Mouse (Mus musculus): Measurements from ENCODE around the gene Gm49405. TPM values are rescaled to one million over a fixed set of nuclear protein-coding genes. Genes with fewer than 3 reads are reported as not detected.
"Not testable (repeated sequence)": the region's sequence is repeated elsewhere in the genome, so short reads cannot be mapped to it uniquely, and the experiment has no call there.

The Gm49405 gene
- polyA plus RNA-seq, 1 experiment from 2014 or later = 1.8 TPM

- DNase-seq (ENCODE audit: low spot score); H3K4me3 ChIP-seq (ENCODE audit: low read depth, low read length); H3K9me3 ChIP-seq (ENCODE audit: control insufficient read depth, low read length); H3K27me3 ChIP-seq (ENCODE audit: control insufficient read depth, insufficient read depth, low read length); H3K9ac ChIP-seq (ENCODE audit: low read length); ATAC-seq (ENCODE audit: insufficient read depth, low FRiP score, low TSS enrichment); H3K27ac ChIP-seq (ENCODE audit: low read depth, low read length); H3K4me2 ChIP-seq (ENCODE audit: low read depth); H3K4me1 ChIP-seq (ENCODE audit: control insufficient read depth, insufficient read depth, low read length); H3K36me3 ChIP-seq (ENCODE audit: control insufficient read depth, insufficient read depth, low read length): not testable (repeated sequence)
- WGBS = 89% methylated on average over 5 of the region's 5 CpGs
Observed at GRCm38 (mm10) chr19:4044109-4044508, 43.7 kb downstream of the Gm49405 start.

- DNase-seq (ENCODE audit: low spot score) (peak; percentile 50), ATAC-seq (ENCODE audit: insufficient read depth, low FRiP score, low TSS enrichment) (no peak)
- Histone ChIP-seq H3K36me3 (ENCODE audit: control insufficient read depth, insufficient read depth, low read length) (no peaks in the 10 kb centered on the region), H3K9ac (ENCODE audit: low read length) (no peak within 1 kb of the TSS), H3K4me3 (ENCODE audit: low read depth, low read length) (no peak within 1 kb of the TSS), H3K4me1 (ENCODE audit: control insufficient read depth, insufficient read depth, low read length) (no peaks in the 10 kb centered on the region), H3K4me2 (ENCODE audit: low read depth) (no peak within 1 kb of the TSS), H3K27me3 (ENCODE audit: control insufficient read depth, insufficient read depth, low read length) (no peaks in the 10 kb centered on the region), H3K27ac (ENCODE audit: low read depth, low read length) (no peak within 1 kb of the TSS), H3K9me3 (ENCODE audit: control insufficient read depth, low read length) (no peaks in the 10 kb centered on the region)
- WGBS = 62% methylated on average over 16 of the region's 16 CpGs
Observed at GRCm38 (mm10) chr19:4045966-4046865, 45.8 kb downstream of the Gm49405 start, which contains the start of gene Gstp2. TSS of gene Gstp2 (minus strand) at chr19:4046023.

- Histone ChIP-seq H3K27me3 (ENCODE audit: control insufficient read depth, insufficient read depth, low read length) (no peaks in the 10 kb centered on the region), H3K4me3 (ENCODE audit: low read depth, low read length) (no peak overlapping the region), H3K4me2 (ENCODE audit: low read depth) (no peak overlapping the region), H3K9me3 (ENCODE audit: control insufficient read depth, low read length) (no peaks in the 10 kb centered on the region), H3K9ac (ENCODE audit: low read length) (no peak overlapping the region), H3K36me3 (ENCODE audit: control insufficient read depth, insufficient read depth, low read length) (no peaks in the 10 kb centered on the region), H3K27ac (ENCODE audit: low read depth, low read length) (no peak overlapping the region), H3K4me1 (ENCODE audit: control insufficient read depth, insufficient read depth, low read length) (no peaks in the 10 kb centered on the region)
- DNase-seq (ENCODE audit: low spot score) (no peak), ATAC-seq (ENCODE audit: insufficient read depth, low FRiP score, low TSS enrichment) (no peak)
- 85% methylated on average over 8 of the region's 8 CpGs for WGBS
Observed at GRCm38 (mm10) chr19:4046866-4047254, 46.4 kb downstream of the Gm49405 start.

GRCm38 (mm10) chr19:4047859-4048258 is 47.4 kb downstream of the Gm49405 start:
- WGBS = 17% methylated on average over 4 of the region's 4 CpGs
- peak; percentile 81 for DNase-seq (ENCODE audit: low spot score)
- no peak for ATAC-seq (ENCODE audit: insufficient read depth, low FRiP score, low TSS enrichment)

GRCm38 (mm10) chr19:4049069-4049468 is 48.6 kb downstream of the Gm49405 start:
- not testable (repeated sequence) for ATAC-seq (ENCODE audit: insufficient read depth, low FRiP score, low TSS enrichment); H3K4me1 ChIP-seq (ENCODE audit: control insufficient read depth, insufficient read depth, low read length); H3K4me2 ChIP-seq (ENCODE audit: low read depth); H3K36me3 ChIP-seq (ENCODE audit: control insufficient read depth, insufficient read depth, low read length); H3K27ac ChIP-seq (ENCODE audit: low read depth, low read length); H3K4me3 ChIP-seq (ENCODE audit: low read depth, low read length); H3K9me3 ChIP-seq (ENCODE audit: control insufficient read depth, low read length); DNase-seq (ENCODE audit: low spot score); H3K9ac ChIP-seq (ENCODE audit: low read length); H3K27me3 ChIP-seq (ENCODE audit: control insufficient read depth, insufficient read depth, low read length)
- 80% methylated on average over 5 of the region's 5 CpGs for WGBS

More at GRCm38 (mm10) chr19:4047859-4048258, 47.4 kb downstream of the Gm49405 start:
- Histone ChIP-seq H3K4me2 (ENCODE audit: low read depth) (no peak overlapping the region), H3K9me3 (ENCODE audit: control insufficient read depth, low read length) (no peaks in the 10 kb centered on the region), H3K4me3 (ENCODE audit: low read depth, low read length) (no peak overlapping the region), H3K27ac (ENCODE audit: low read depth, low read length) (no peak overlapping the region), H3K36me3 (ENCODE audit: control insufficient read depth, insufficient read depth, low read length) (no peaks in the 10 kb centered on the region), H3K27me3 (ENCODE audit: control insufficient read depth, insufficient read depth, low read length) (no peaks in the 10 kb centered on the region), H3K4me1 (ENCODE audit: control insufficient read depth, insufficient read depth, low read length) (no peaks in the 10 kb centered on the region), H3K9ac (ENCODE audit: low read length) (no peak overlapping the region)

- DNase-seq (ENCODE audit: low spot score) = no peak
- Histone ChIP-seq H3K9ac (ENCODE audit: low read length) (no peak overlapping the region), H3K4me1 (ENCODE audit: control insufficient read depth, insufficient read depth, low read length) (no peaks in the 10 kb centered on the region), H3K27me3 (ENCODE audit: control insufficient read depth, insufficient read depth, low read length) (no peaks in the 10 kb centered on the region), H3K36me3 (ENCODE audit: control insufficient read depth, insufficient read depth, low read length) (no peaks in the 10 kb centered on the region), H3K4me2 (ENCODE audit: low read depth) (no peak overlapping the region), H3K4me3 (ENCODE audit: low read depth, low read length) (no peak overlapping the region), H3K9me3 (ENCODE audit: control insufficient read depth, low read length) (no peaks in the 10 kb centered on the region), H3K27ac (ENCODE audit: low read depth, low read length) (no peak overlapping the region)
- ATAC-seq (ENCODE audit: insufficient read depth, low FRiP score, low TSS enrichment) = no peak
- WGBS = 90% methylated on average over 5 of the region's 5 CpGs
Observed at GRCm38 (mm10) chr19:4051016-4051415, 50.6 kb downstream of the Gm49405 start.

- Histone ChIP-seq H3K4me2 (ENCODE audit: low read depth) (no peak overlapping the region), H3K9ac (ENCODE audit: low read length) (no peak overlapping the region), H3K36me3 (ENCODE audit: control insufficient read depth, insufficient read depth, low read length) (no peaks in the 10 kb centered on the region), H3K9me3 (ENCODE audit: control insufficient read depth, low read length) (no peaks in the 10 kb centered on the region), H3K4me1 (ENCODE audit: control insufficient read depth, insufficient read depth, low read length) (no peaks in the 10 kb centered on the region), H3K4me3 (ENCODE audit: low read depth, low read length) (no peak overlapping the region), H3K27ac (ENCODE audit: low read depth, low read length) (no peak overlapping the region), H3K27me3 (ENCODE audit: control insufficient read depth, insufficient read depth, low read length) (no peaks in the 10 kb centered on the region)
- ATAC-seq (ENCODE audit: insufficient read depth, low FRiP score, low TSS enrichment) (no peak), DNase-seq (ENCODE audit: low spot score) (peak; percentile 68)
- WGBS = 54% methylated on average over 10 of the region's 10 CpGs
Observed at GRCm38 (mm10) chr19:4051741-4052515, 51.5 kb downstream of the Gm49405 start.

GRCm38 (mm10) chr19:4052516-4053030 is 52.1 kb downstream of the Gm49405 start:
- Histone ChIP-seq H3K27me3 (ENCODE audit: control insufficient read depth, insufficient read depth, low read length) (no peaks in the 10 kb centered on the region), H3K9me3 (ENCODE audit: control insufficient read depth, low read length) (no peaks in the 10 kb centered on the region), H3K27ac (ENCODE audit: low read depth, low read length) (no peak overlapping the region), H3K4me1 (ENCODE audit: control insufficient read depth, insufficient read depth, low read length) (no peaks in the 10 kb centered on the region), H3K36me3 (ENCODE audit: control insufficient read depth, insufficient read depth, low read length) (no peaks in the 10 kb centered on the region), H3K4me3 (ENCODE audit: low read depth, low read length) (no peak overlapping the region), H3K4me2 (ENCODE audit: low read depth) (no peak overlapping the region), H3K9ac (ENCODE audit: low read length) (no peak overlapping the region)
- DNase-seq (ENCODE audit: low spot score) (no peak), ATAC-seq (ENCODE audit: insufficient read depth, low FRiP score, low TSS enrichment) (no peak)
- WGBS = 77% methylated on average over 5 of the region's 5 CpGs

Data from neural tube, embryonic 11.5 days (tissue).